Mouse (Mus musculus) T-helper 17 cell (primary cell): ENCODE measurements around the gene Ankrd39.

Experiments
- in situ Hi-C, 2 experiments: fragments of 300-600 bp; cut with MboI, MseI; formaldehyde crosslinking; loops; 1 replicate in 1 of 2; 2 replicates in 1 of 2; pipeline ENCODE4 v1.15.1; 2025; ENCODE audit warnings: high pct_unique_total_duplicates in 2 of 2

Gene Ankrd39

GRCm38 (mm10) chr1:36533546-36533945 lies 13.7 kb downstream of the Ankrd39 start:
- in situ Hi-C loops = no loop called here

GRCm38 (mm10) chr1:36531461-36531860 lies 15.8 kb downstream of the Ankrd39 start:
- in situ Hi-C loops = no loop called here

GRCm38 (mm10) chr1:36530962-36531361 lies 16.3 kb downstream of the Ankrd39 start:
- in situ Hi-C loops = no loop called here

GRCm38 (mm10) chr1:36530485-36530884 lies 16.8 kb downstream of the Ankrd39 start:
- in situ Hi-C loops = no loop called here

GRCm38 (mm10) chr1:36529875-36530274 lies 17.4 kb downstream of the Ankrd39 start:
- in situ Hi-C loops = no loop called here

- in situ Hi-C loops = no loop called here
These were observed 18.0 kb downstream of the Ankrd39 start for GRCm38 (mm10) chr1:36529274-36529673.

GRCm38 (mm10) chr1:36528351-36528750 lies 18.9 kb downstream of the Ankrd39 start:
- in situ Hi-C loops = no loop called here

GRCm38 (mm10) chr1:36526903-36527302 lies 20.3 kb downstream of the Ankrd39 start:
- in situ Hi-C loops = no loop called here

- in situ Hi-C loops = no loop called here
These were observed 21.5 kb downstream of the Ankrd39 start for GRCm38 (mm10) chr1:36525774-36526173.

- in situ Hi-C loops = no loop called here
These were observed 23.2 kb downstream of the Ankrd39 start for GRCm38 (mm10) chr1:36524058-36524457.

- in situ Hi-C loops = no loop called here
These were observed 23.8 kb downstream of the Ankrd39 start for GRCm38 (mm10) chr1:36523332-36524013.

- in situ Hi-C loops = no loop called here
These were observed 25.0 kb downstream of the Ankrd39 start for GRCm38 (mm10) chr1:36522210-36522609.

GRCm38 (mm10) chr1:36519626-36520025 lies 27.6 kb downstream of the Ankrd39 start:
- in situ Hi-C loops = no loop called here

GRCm38 (mm10) chr1:36518259-36518658 lies 29.0 kb downstream of the Ankrd39 start:
- in situ Hi-C loops = no loop called here

- in situ Hi-C loops = no loop called here
These were observed 33.5 kb downstream of the Ankrd39 start for GRCm38 (mm10) chr1:36513718-36514117.

GRCm38 (mm10) chr1:36513310-36513709 lies 33.9 kb downstream of the Ankrd39 start:
- in situ Hi-C loops = no loop called here

GRCm38 (mm10) chr1:36512966-36513280 lies 34.3 kb downstream of the Ankrd39 start:
- in situ Hi-C loops = no loop called here

- in situ Hi-C loops = no loop called here
These were observed 34.9 kb downstream of the Ankrd39 start for GRCm38 (mm10) chr1:36512089-36512965.

- in situ Hi-C loops = no loop called here
These were observed 35.8 kb downstream of the Ankrd39 start, which contains the start of gene Cnnm3 for GRCm38 (mm10) chr1:36511289-36512021. Gene Cnnm3, plus strand, starts transcription at chr1:36511867.

GRCm38 (mm10) chr1:36508238-36508637 lies 39.0 kb downstream of the Ankrd39 start:
- in situ Hi-C loops = no loop called here

GRCm38 (mm10) chr1:36501261-36501660 lies 46.0 kb downstream of the Ankrd39 start:
- in situ Hi-C loops = no loop called here

- in situ Hi-C loops = no loop called here
These were observed 49.9 kb downstream of the Ankrd39 start for GRCm38 (mm10) chr1:36497312-36497711.
